Mouse (Mus musculus) spleen, adult 2 months (tissue): ENCODE measurements at regions not wholly inside any gene's neighbourhood (a gene's known extent, or its start where the extent isn't known, plus 50 kb on each side); places are given as distances from the start of the nearest gene placed in this dataset.

Source experiments
- CTCF ChIP-seq: fragments of 200-500 bp; IDR thresholded peaks from 2 replicates; pipeline ENCODE4 v1.5.1; 2011; ENCODE audit warnings: mild to moderate bottlenecking, inconsistent platforms; ENCODE audit not compliant: insufficient read depth, insufficient read length, insufficient replicate concordance; ENCODE audit errors: extremely low read depth
- POLR2A ChIP-seq: fragments of 200-500 bp; IDR thresholded peaks from 2 replicates; pipeline ENCODE4 v1.6.1; 2011; ENCODE audit warnings: low read depth, low read length, inconsistent platforms

- TF ChIP-seq CTCF (no peak), POLR2A (no peak)
Measured at GRCm38 (mm10) chr2:178771435-178771834, 341.1 kb downstream of the Cdh26 start.
